Mouse (Mus musculus) forebrain, embryonic 10.5 days (tissue): Measurements from ENCODE around the gene Ccnl2. TPM values are rescaled to one million over a fixed set of nuclear protein-coding genes. Genes with fewer than 3 reads are reported as not detected.
A peak's percentile ranks its signal among the peaks of the same experiment; 100 is the strongest.

Source experiments
- DNase-seq: peaks from one replicate; pipeline ENCODE4 v3.0.0-alpha.2; 2017; ENCODE audit warnings: low spot score; ENCODE audit errors: extremely low spot score
- H3K27ac ChIP-seq: fragments of 300-500 bp; sonication (generic); 2 replicates; pipeline ENCODE4 v1.5.1; 2016; ENCODE audit warnings: mild to moderate bottlenecking
- H3K27me3 ChIP-seq: fragments of 300-500 bp; sonication (generic); 2 replicates; pipeline ENCODE4 v1.6.1; 2016; ENCODE audit warnings: mild to moderate bottlenecking; ENCODE audit not compliant: poor library complexity, severe bottlenecking
- H3K36me3 ChIP-seq: fragments of 300-500 bp; sonication (generic); replicated peaks from 2 replicates; pipeline ENCODE4 v1.6.1; 2016; ENCODE audit warnings: mild to moderate bottlenecking, moderate library complexity
- H3K4me1 ChIP-seq: fragments of 300-500 bp; sonication (generic); 2 replicates; pipeline ENCODE4 v1.6.1; 2016
- H3K4me3 ChIP-seq: fragments of 300-500 bp; sonication (generic); 2 replicates; pipeline ENCODE4 v1.5.1; 2016; ENCODE audit warnings: mild to moderate bottlenecking, moderate library complexity
- H3K9me3 ChIP-seq: fragments of 300-500 bp; sonication (generic); 2 replicates; pipeline ENCODE4 v1.6.1; 2016; ENCODE audit warnings: mild to moderate bottlenecking, moderate library complexity
- WGBS: fragments of 180-500 bp; shearing (Covaris S2); methylation state at CpG from one replicate; pipeline ENCODE4 v1.1.7; 2016; 5-methylcytosine and 5-hydroxymethylcytosine counted together
- polyA plus RNA-seq: library from polyadenylated mRNA; unstranded; fragments of >200 nt; fragmentation: Nextera tagmentation; extraction: Ambion mirVana; gene quantifications from 2 replicates; pipeline ENCODE4 v1.2.1, GENCODE M21; 2016

Ccnl2 gene
- polyA plus RNA-seq, 1 experiment from 2014 or later, result 166 TPM

DNA sequence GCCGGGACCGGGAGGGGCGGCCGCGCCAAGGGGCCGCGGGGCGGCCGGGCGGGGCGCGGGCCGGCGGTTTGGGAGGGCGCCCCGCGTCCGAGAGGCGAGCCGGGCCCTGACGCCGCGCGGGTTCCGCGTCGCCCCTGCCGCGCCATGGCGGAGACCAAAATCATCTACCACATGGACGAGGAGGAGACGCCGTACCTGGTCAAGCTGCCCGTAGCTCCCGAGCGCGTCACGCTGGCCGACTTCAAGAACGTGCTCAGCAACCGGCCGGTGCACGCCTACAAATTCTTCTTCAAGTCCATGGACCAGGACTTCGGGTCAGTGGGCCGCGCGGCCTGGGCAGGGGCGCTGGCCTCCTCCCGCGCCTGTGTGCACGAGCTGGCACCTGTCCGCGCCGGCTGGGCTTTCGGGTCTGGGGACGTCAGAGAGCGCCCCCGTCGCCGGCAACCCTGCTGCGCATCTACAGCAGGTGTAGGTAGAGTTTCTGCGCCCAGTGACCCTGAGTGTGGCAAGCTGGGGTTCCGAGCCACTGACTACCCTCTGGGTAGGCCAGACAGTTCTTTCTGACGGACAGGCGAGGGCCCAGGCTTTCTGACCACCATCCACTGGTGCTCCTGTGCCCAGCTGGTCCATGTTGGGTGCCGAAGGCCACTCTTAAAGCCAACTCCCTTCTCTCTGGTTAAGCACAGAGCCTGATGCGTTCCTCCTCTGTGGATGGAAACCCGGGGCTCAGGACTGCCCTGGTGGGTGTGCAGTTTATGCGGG lies 35.5 kb downstream of the Ccnl2 start:
- Histone ChIP-seq H3K4me1 (peaks cover 40% of the 10 kb centered on the region), H3K4me3 (peak overlapping the region; percentile 88), H3K36me3 (peaks cover 30% of the 10 kb centered on the region), H3K27me3 (peaks cover 1% of the 10 kb centered on the region), H3K9me3 (no peaks in the 10 kb centered on the region), H3K27ac (peak overlapping the region; percentile 90)
- peak; percentile 63 for DNase-seq
- WGBS, result 2% methylated on average over 69 of the region's 69 CpGs

- peak overlapping the region; percentile 90 for H3K27ac ChIP-seq
- 58% methylated on average over 7 of the region's 7 CpGs for WGBS
- no peak for DNase-seq
- peaks cover 40% of the 10 kb centered on the region for H3K4me1 ChIP-seq
- peak overlapping the region; percentile 88 for H3K4me3 ChIP-seq
- no peaks in the 10 kb centered on the region for H3K9me3 ChIP-seq
- H3K36me3 ChIP-seq, result peaks cover 30% of the 10 kb centered on the region
- H3K27me3 ChIP-seq, result no peaks in the 10 kb centered on the region
Observed at GRCm38 (mm10) chr4:155848434-155849095, 36.3 kb downstream of the Ccnl2 start.

GRCm38 (mm10) chr4:155849391-155849790 lies 37.1 kb downstream of the Ccnl2 start:
- Histone ChIP-seq H3K36me3 (peaks cover 33% of the 10 kb centered on the region), H3K27me3 (no peaks in the 10 kb centered on the region), H3K9me3 (no peaks in the 10 kb centered on the region), H3K27ac (no peak overlapping the region), H3K4me3 (peak overlapping the region; percentile 88; the same call in 1 of the 2 replicates), H3K4me1 (peaks cover 40% of the 10 kb centered on the region)
- DNase-seq, result no peak
- WGBS, result 88% methylated on average over 2 of the region's 2 CpGs

DNA sequence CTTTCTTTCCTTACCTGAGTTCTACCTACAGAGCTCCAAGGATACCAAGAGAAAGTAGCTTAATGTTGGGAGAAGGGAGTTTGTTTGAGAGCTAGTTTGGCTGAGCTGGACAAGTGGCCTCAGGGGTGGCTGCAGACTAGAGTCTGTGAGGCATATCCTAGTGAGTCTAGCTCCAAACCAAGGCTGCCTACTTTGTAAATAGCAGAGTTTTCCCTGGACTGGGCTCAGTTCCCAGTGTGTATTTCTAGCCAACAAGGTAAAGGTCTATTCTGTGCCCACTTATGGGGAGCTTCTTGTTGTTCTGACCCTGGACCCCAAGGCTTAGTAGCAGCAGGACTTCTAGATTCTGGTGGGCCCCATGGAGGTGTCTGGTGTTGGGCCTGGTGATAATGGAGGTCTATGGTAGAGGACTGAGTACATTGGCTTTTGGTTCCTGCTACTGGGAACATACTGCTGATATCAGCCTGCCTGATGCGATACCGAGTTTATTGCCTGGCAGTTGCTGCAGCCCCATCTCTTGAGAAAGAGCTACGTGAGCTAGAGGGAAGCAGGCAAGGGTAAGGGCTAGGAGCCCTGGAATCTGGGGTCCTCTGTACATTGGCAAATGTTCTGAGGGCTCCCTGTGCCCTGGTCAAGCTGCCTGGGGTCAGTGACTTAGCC lies 37.6 kb downstream of the Ccnl2 start:
- DNase-seq, result no peak
- Histone ChIP-seq H3K9me3 (no peaks in the 10 kb centered on the region), H3K27me3 (no peaks in the 10 kb centered on the region), H3K4me3 (peak overlapping the region; percentile 6; the same call in 1 of the 2 replicates), H3K36me3 (peaks cover 38% of the 10 kb centered on the region), H3K4me1 (peaks cover 40% of the 10 kb centered on the region), H3K27ac (no peak overlapping the region)
- WGBS, result 92% methylated on average over 3 of the region's 3 CpGs

GRCm38 (mm10) chr4:155851368-155851767 lies 39.1 kb downstream of the Ccnl2 start:
- Histone ChIP-seq H3K36me3 (peaks cover 53% of the 10 kb centered on the region), H3K9me3 (no peaks in the 10 kb centered on the region), H3K27me3 (no peaks in the 10 kb centered on the region), H3K4me1 (peaks cover 39% of the 10 kb centered on the region), H3K4me3 (no peak overlapping the region), H3K27ac (no peak overlapping the region)
- 94% methylated on average over 3 of the region's 3 CpGs for WGBS
- no peak for DNase-seq

GRCm38 (mm10) chr4:155851951-155852411 lies 39.7 kb downstream of the Ccnl2 start:
- 86% methylated on average over 2 of the region's 2 CpGs for WGBS
- no peaks in the 10 kb centered on the region for H3K27me3 ChIP-seq
- no peak overlapping the region for H3K27ac ChIP-seq
- DNase-seq, result no peak
- H3K36me3 ChIP-seq, result peaks cover 59% of the 10 kb centered on the region
- H3K4me3 ChIP-seq, result no peak overlapping the region
- peaks cover 33% of the 10 kb centered on the region for H3K4me1 ChIP-seq
- H3K9me3 ChIP-seq, result no peaks in the 10 kb centered on the region

- peaks cover 22% of the 10 kb centered on the region for H3K4me1 ChIP-seq
- 92% methylated on average over 9 of the region's 9 CpGs for WGBS
- H3K36me3 ChIP-seq, result peaks cover 73% of the 10 kb centered on the region
- H3K9me3 ChIP-seq, result no peaks in the 10 kb centered on the region
- H3K27ac ChIP-seq, result no peak overlapping the region
- no peaks in the 10 kb centered on the region for H3K27me3 ChIP-seq
- H3K4me3 ChIP-seq, result no peak overlapping the region
- DNase-seq, result no peak
Observed at GRCm38 (mm10) chr4:155853421-155853820, 41.1 kb downstream of the Ccnl2 start.

GRCm38 (mm10) chr4:155854991-155855390 lies 42.7 kb downstream of the Ccnl2 start:
- DNase-seq, result no peak
- 98% methylated on average over 12 of the region's 12 CpGs for WGBS
- Histone ChIP-seq H3K27me3 (no peaks in the 10 kb centered on the region), H3K4me1 (peaks cover 6% of the 10 kb centered on the region), H3K9me3 (no peaks in the 10 kb centered on the region), H3K27ac (no peak overlapping the region), H3K36me3 (peaks cover 87% of the 10 kb centered on the region), H3K4me3 (no peak overlapping the region)

- 93% methylated on average over 12 of the region's 12 CpGs for WGBS
- H3K9me3 ChIP-seq, result no peaks in the 10 kb centered on the region
- no peak overlapping the region for H3K4me3 ChIP-seq
- no peaks in the 10 kb centered on the region for H3K4me1 ChIP-seq
- DNase-seq, result no peak
- H3K36me3 ChIP-seq, result peaks cover 89% of the 10 kb centered on the region
- no peaks in the 10 kb centered on the region for H3K27me3 ChIP-seq
- no peak overlapping the region for H3K27ac ChIP-seq
Observed at GRCm38 (mm10) chr4:155856071-155856470, 43.8 kb downstream of the Ccnl2 start.

- Histone ChIP-seq H3K9me3 (no peaks in the 10 kb centered on the region), H3K27ac (no peak overlapping the region), H3K4me1 (no peaks in the 10 kb centered on the region), H3K4me3 (no peak overlapping the region), H3K36me3 (peaks cover 94% of the 10 kb centered on the region), H3K27me3 (no peaks in the 10 kb centered on the region)
- 92% methylated on average over 3 of the region's 3 CpGs for WGBS
- DNase-seq, result no peak
Observed at GRCm38 (mm10) chr4:155856881-155857280, 44.6 kb downstream of the Ccnl2 start.

DNA sequence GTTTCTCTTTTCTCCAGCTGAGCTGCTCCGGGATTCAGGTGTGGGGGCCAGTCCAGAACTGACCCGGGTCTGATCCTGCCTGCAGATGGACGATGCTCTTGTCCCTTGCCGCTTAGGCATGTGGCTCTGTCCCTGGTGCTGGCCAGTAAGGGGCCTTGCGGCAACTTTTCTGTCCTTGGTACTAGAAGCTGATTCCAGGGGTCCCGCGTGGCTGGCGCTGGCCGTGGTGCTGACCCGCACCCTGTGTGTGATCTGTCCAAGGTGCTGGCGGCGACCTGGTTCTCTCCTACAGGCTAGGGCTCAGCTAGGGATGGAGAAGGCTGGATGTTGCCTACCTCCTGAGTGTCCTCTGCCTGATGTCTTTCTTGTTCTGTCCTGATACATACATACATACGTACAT lies 47.0 kb downstream of the Ccnl2 start:
- Histone ChIP-seq H3K4me3 (no peak overlapping the region), H3K36me3 (peaks cover 77% of the 10 kb centered on the region), H3K27me3 (no peaks in the 10 kb centered on the region), H3K27ac (no peak overlapping the region), H3K4me1 (no peaks in the 10 kb centered on the region), H3K9me3 (no peaks in the 10 kb centered on the region)
- WGBS, result 31% methylated on average over 13 of the region's 13 CpGs
- DNase-seq, result peak; percentile 74

GRCm38 (mm10) chr4:155861787-155862186 lies 49.5 kb downstream of the Ccnl2 start:
- Histone ChIP-seq H3K27ac (no peak overlapping the region), H3K27me3 (no peaks in the 10 kb centered on the region), H3K36me3 (peaks cover 76% of the 10 kb centered on the region), H3K9me3 (no peaks in the 10 kb centered on the region), H3K4me3 (no peak overlapping the region), H3K4me1 (no peaks in the 10 kb centered on the region)
- no peak for DNase-seq
- WGBS, result 91% methylated on average over 7 of the region's 7 CpGs

DNA sequence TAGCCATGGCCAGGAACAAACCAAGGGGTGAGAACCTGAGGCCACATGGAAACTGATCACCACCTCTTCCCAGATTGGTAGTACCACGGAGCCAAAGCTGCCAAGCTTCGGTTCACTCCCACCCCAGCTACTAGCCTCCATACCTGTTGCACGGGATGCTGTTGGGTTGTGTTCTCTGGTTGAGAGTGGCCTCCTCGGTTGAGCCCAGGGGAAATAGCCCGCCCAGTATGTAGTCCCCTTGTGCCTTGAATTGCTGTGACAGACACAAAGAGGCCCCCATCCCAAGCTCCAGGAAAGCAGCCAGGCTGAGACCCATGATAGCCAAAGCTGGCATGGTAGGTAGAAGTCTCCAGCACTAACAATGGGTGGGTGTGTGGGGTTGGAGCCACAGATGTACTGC lies 50.7 kb downstream of the Ccnl2 start, which contains the start of gene Tas1r3:
Tas1r3 (minus strand) TSS at position 362 of the 400 bp plus-strand sequence.
- Histone ChIP-seq H3K27me3 (no peaks in the 10 kb centered on the region), H3K4me1 (no peaks in the 10 kb centered on the region), H3K4me3 (no peak within 1 kb of the TSS), H3K36me3 (peaks cover 66% of the 10 kb centered on the region), H3K9me3 (no peaks in the 10 kb centered on the region), H3K27ac (no peak within 1 kb of the TSS)
- DNase-seq, result no peak
- WGBS, result 83% methylated on average over 5 of the region's 5 CpGs
